Mouse (Mus musculus) heart, postnatal 0 days (tissue): ENCODE measurements at regions not wholly inside any gene's neighbourhood (a gene's known extent, or its start where the extent isn't known, plus 50 kb on each side); places are given as distances from the start of the nearest gene placed in this dataset.

ENCODE experiments used
- CTCF ChIP-seq: IDR thresholded peaks from 2 replicates; pipeline ENCODE4 v1.5.1; 2016; ENCODE audit warnings: antibody characterized with exemption, control low read depth, low read depth
- EP300 ChIP-seq: IDR thresholded peaks from 2 replicates; pipeline ENCODE4 v1.6.1; 2016; ENCODE audit warnings: antibody characterized with exemption, low read depth

DNA sequence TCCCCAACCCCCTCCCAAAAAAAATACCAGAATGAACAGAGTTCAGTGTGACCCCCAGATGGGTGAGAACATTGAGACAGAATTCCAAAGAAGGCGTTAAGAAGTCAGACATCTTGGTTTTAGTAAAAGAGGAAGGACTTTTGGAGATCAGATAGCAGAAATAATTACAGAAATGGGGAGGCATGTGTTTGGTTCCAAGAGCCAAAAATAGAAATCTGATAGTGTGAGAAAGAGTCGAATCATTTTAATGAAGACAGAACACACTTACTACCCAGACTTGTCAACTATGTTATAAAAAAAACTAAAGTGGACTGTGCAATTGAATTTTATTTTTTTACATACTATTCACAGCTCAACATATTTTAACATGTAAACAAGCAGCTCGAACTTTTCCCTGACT is 575.9 kb upstream of the Kdm8 start:
- TF ChIP-seq EP300 (no peak), CTCF (no peak)
